Mouse (Mus musculus) NIH3T3 (cell line): ENCODE measurements at regions not wholly inside any gene's neighbourhood (a gene's known extent, or its start where the extent isn't known, plus 50 kb on each side); places are given as distances from the start of the nearest gene placed in this dataset.
A peak's percentile ranks its signal among the peaks of the same experiment; 100 is the strongest.
"Not testable (repeated sequence)": the region's sequence is repeated elsewhere in the genome, so short reads cannot be mapped to it uniquely, and the experiment has no call there.

Experiments used
- DNase-seq: peaks from one replicate; pipeline ENCODE4 v3.0.0-alpha.2; 2012; ENCODE audit warnings: low read depth

- DNase-seq = peak; percentile 2
Measured at GRCm38 (mm10) chr5:3247333-3247732, 94.0 kb upstream of the Cdk6 start.

- no peak for DNase-seq
Measured at GRCm38 (mm10) chr5:3250273-3250672, 91.0 kb upstream of the Cdk6 start.

- peak; percentile 24 for DNase-seq
Measured at GRCm38 (mm10) chr5:3260289-3260688, 81.0 kb upstream of the Cdk6 start.

- not testable (repeated sequence) for DNase-seq
Measured at GRCm38 (mm10) chr5:3264988-3265738, 76.1 kb upstream of the Cdk6 start.

- DNase-seq = no peak
Measured at GRCm38 (mm10) chr5:3267021-3267420, 74.3 kb upstream of the Cdk6 start.

- peak; percentile 82 for DNase-seq
Measured at GRCm38 (mm10) chr5:3269760-3270159, 71.5 kb upstream of the Cdk6 start.

GRCm38 (mm10) chr5:3273140-3273539 is 68.1 kb upstream of the Cdk6 start:
- DNase-seq = not testable (repeated sequence)

- DNase-seq = not testable (repeated sequence)
Measured at GRCm38 (mm10) chr5:3277241-3277640, 64.0 kb upstream of the Cdk6 start.

- not testable (repeated sequence) for DNase-seq
Measured at GRCm38 (mm10) chr5:3278956-3279355, 62.3 kb upstream of the Cdk6 start.

GRCm38 (mm10) chr5:3281911-3282506 is 59.3 kb upstream of the Cdk6 start:
- not testable (repeated sequence) for DNase-seq

GRCm38 (mm10) chr5:3283083-3283482 is 58.2 kb upstream of the Cdk6 start:
- DNase-seq = peak; percentile 24

- DNase-seq = not testable (repeated sequence)
Measured at GRCm38 (mm10) chr5:3284335-3284734, 57.0 kb upstream of the Cdk6 start.

- peak; percentile 58 for DNase-seq
Measured at GRCm38 (mm10) chr5:3289991-3290417, 51.3 kb upstream of the Cdk6 start.
